Mouse (Mus musculus): ENCODE data around the gene Rpia. TPM values are rescaled to one million over a fixed set of nuclear protein-coding genes. Genes with fewer than 3 reads are reported as not detected.

Rpia gene
- polyA plus RNA-seq, 1 experiment from 2014 or later, result 2.6 TPM

GRCm38 (mm10) chr6:70773769-70774168 lies 18.3 kb downstream of the Rpia start:
- 89% methylated on average over 5 of the region's 5 CpGs for WGBS
- Histone ChIP-seq H3K27ac (ENCODE audit: low read length) (no peak overlapping the region), H3K9ac (ENCODE audit: low read depth, low read length) (no peak overlapping the region), H3K4me1 (ENCODE audit: control insufficient read depth, insufficient read depth, low read length) (no peaks in the 10 kb centered on the region), H3K4me3 (ENCODE audit: low read depth, low read length) (no peak overlapping the region), H3K9me3 (replicated peaks; ENCODE audit: control insufficient read depth, low read length, poor library complexity, severe bottlenecking) (no peaks in the 10 kb centered on the region), H3K4me2 (ENCODE audit: low read length) (no peak overlapping the region), H3K27me3 (ENCODE audit: control insufficient read depth, insufficient read depth, low read depth, low read length) (no peaks in the 10 kb centered on the region), H3K36me3 (ENCODE audit: control insufficient read depth, insufficient read depth, low read length) (peaks cover 27% of the 10 kb centered on the region)
- ATAC-seq, result no peak

GRCm38 (mm10) chr6:70768769-70769168 lies 23.3 kb downstream of the Rpia start:
- Histone ChIP-seq H3K9me3 (replicated peaks; ENCODE audit: control insufficient read depth, low read length, poor library complexity, severe bottlenecking) (no peaks in the 10 kb centered on the region), H3K36me3 (ENCODE audit: control insufficient read depth, insufficient read depth, low read length) (peaks cover 26% of the 10 kb centered on the region), H3K27me3 (ENCODE audit: control insufficient read depth, insufficient read depth, low read depth, low read length) (no peaks in the 10 kb centered on the region), H3K27ac (ENCODE audit: low read length) (no peak overlapping the region), H3K9ac (ENCODE audit: low read depth, low read length) (no peak overlapping the region), H3K4me2 (ENCODE audit: low read length) (no peak overlapping the region), H3K4me1 (ENCODE audit: control insufficient read depth, insufficient read depth, low read length) (no peaks in the 10 kb centered on the region), H3K4me3 (ENCODE audit: low read depth, low read length) (no peak overlapping the region)
- WGBS, result 30% methylated on average over 6 of the region's 6 CpGs
- peak; percentile 80; the same call in 1 of the 2 replicates for ATAC-seq

GRCm38 (mm10) chr6:70765076-70765475 lies 27.0 kb downstream of the Rpia start:
- 95% methylated on average over 8 of the region's 8 CpGs for WGBS
- Histone ChIP-seq H3K4me3 (ENCODE audit: low read depth, low read length) (no peak overlapping the region), H3K27me3 (ENCODE audit: control insufficient read depth, insufficient read depth, low read depth, low read length) (no peaks in the 10 kb centered on the region)

GRCm38 (mm10) chr6:70764551-70764950 lies 27.5 kb downstream of the Rpia start:
- Histone ChIP-seq H3K9me3 (replicated peaks; ENCODE audit: control insufficient read depth, low read length, poor library complexity, severe bottlenecking) (no peaks in the 10 kb centered on the region), H3K4me2 (ENCODE audit: low read length) (no peak overlapping the region), H3K9ac (ENCODE audit: low read depth, low read length) (no peak overlapping the region), H3K36me3 (ENCODE audit: control insufficient read depth, insufficient read depth, low read length) (peaks cover 13% of the 10 kb centered on the region), H3K27ac (ENCODE audit: low read length) (no peak overlapping the region), H3K4me1 (ENCODE audit: control insufficient read depth, insufficient read depth, low read length) (no peaks in the 10 kb centered on the region), H3K27me3 (ENCODE audit: control insufficient read depth, insufficient read depth, low read depth, low read length) (no peaks in the 10 kb centered on the region), H3K4me3 (ENCODE audit: low read depth, low read length) (no peak overlapping the region)
- WGBS, result 92% methylated on average over 5 of the region's 5 CpGs
- ATAC-seq, result no peak

More at GRCm38 (mm10) chr6:70765076-70765475, 27.0 kb downstream of the Rpia start:
- no peak for ATAC-seq
- Histone ChIP-seq H3K4me2 (ENCODE audit: low read length) (no peak overlapping the region), H3K9ac (ENCODE audit: low read depth, low read length) (no peak overlapping the region), H3K36me3 (ENCODE audit: control insufficient read depth, insufficient read depth, low read length) (peaks cover 13% of the 10 kb centered on the region), H3K9me3 (replicated peaks; ENCODE audit: control insufficient read depth, low read length, poor library complexity, severe bottlenecking) (no peaks in the 10 kb centered on the region), H3K4me1 (ENCODE audit: control insufficient read depth, insufficient read depth, low read length) (no peaks in the 10 kb centered on the region), H3K27ac (ENCODE audit: low read length) (no peak overlapping the region)

GRCm38 (mm10) chr6:70763881-70764280 lies 28.2 kb downstream of the Rpia start:
- ATAC-seq, result no peak
- WGBS, result 98% methylated on average over 4 of the region's 4 CpGs
- no peaks in the 10 kb centered on the region for H3K27me3 ChIP-seq (ENCODE audit: control insufficient read depth, insufficient read depth, low read depth, low read length)

GRCm38 (mm10) chr6:70762659-70763058 lies 29.4 kb downstream of the Rpia start:
- H3K4me2 ChIP-seq (ENCODE audit: low read length), result no peak overlapping the region
- no peak overlapping the region for H3K27ac ChIP-seq (ENCODE audit: low read length)
- H3K4me1 ChIP-seq (ENCODE audit: control insufficient read depth, insufficient read depth, low read length), result no peaks in the 10 kb centered on the region
- H3K36me3 ChIP-seq (ENCODE audit: control insufficient read depth, insufficient read depth, low read length), result peaks cover 10% of the 10 kb centered on the region
- no peak for ATAC-seq
- H3K9ac ChIP-seq (ENCODE audit: low read depth, low read length), result no peak overlapping the region
- H3K4me3 ChIP-seq (ENCODE audit: low read depth, low read length), result no peak overlapping the region
- H3K9me3 ChIP-seq (replicated peaks; ENCODE audit: control insufficient read depth, low read length, poor library complexity, severe bottlenecking), result no peaks in the 10 kb centered on the region
- no peaks in the 10 kb centered on the region for H3K27me3 ChIP-seq (ENCODE audit: control insufficient read depth, insufficient read depth, low read depth, low read length)
- WGBS, result 87% methylated on average over 6 of the region's 6 CpGs

More at GRCm38 (mm10) chr6:70763881-70764280, 28.2 kb downstream of the Rpia start:
- H3K4me3 ChIP-seq (ENCODE audit: low read depth, low read length), result no peak overlapping the region
- peaks cover 13% of the 10 kb centered on the region for H3K36me3 ChIP-seq (ENCODE audit: control insufficient read depth, insufficient read depth, low read length)
- H3K9ac ChIP-seq (ENCODE audit: low read depth, low read length), result no peak overlapping the region
- H3K4me1 ChIP-seq (ENCODE audit: control insufficient read depth, insufficient read depth, low read length), result no peaks in the 10 kb centered on the region
- H3K4me2 ChIP-seq (ENCODE audit: low read length), result no peak overlapping the region
- no peaks in the 10 kb centered on the region for H3K9me3 ChIP-seq (replicated peaks; ENCODE audit: control insufficient read depth, low read length, poor library complexity, severe bottlenecking)
- H3K27ac ChIP-seq (ENCODE audit: low read length), result no peak overlapping the region

GRCm38 (mm10) chr6:70760951-70761350 lies 31.1 kb downstream of the Rpia start:
- H3K27ac ChIP-seq (ENCODE audit: low read length), result no peak overlapping the region
- no peaks in the 10 kb centered on the region for H3K27me3 ChIP-seq (ENCODE audit: control insufficient read depth, insufficient read depth, low read depth, low read length)
- H3K9me3 ChIP-seq (replicated peaks; ENCODE audit: control insufficient read depth, low read length, poor library complexity, severe bottlenecking), result no peaks in the 10 kb centered on the region
- no peaks in the 10 kb centered on the region for H3K4me1 ChIP-seq (ENCODE audit: control insufficient read depth, insufficient read depth, low read length)
- no peak overlapping the region for H3K4me3 ChIP-seq (ENCODE audit: low read depth, low read length)
- H3K9ac ChIP-seq (ENCODE audit: low read depth, low read length), result no peak overlapping the region
- no peak for ATAC-seq
- H3K36me3 ChIP-seq (ENCODE audit: control insufficient read depth, insufficient read depth, low read length), result peaks cover 4% of the 10 kb centered on the region; the same call in 1 of the 2 replicates
- WGBS, result 83% methylated on average over 4 of the region's 4 CpGs
- no peak overlapping the region for H3K4me2 ChIP-seq (ENCODE audit: low read length)

GRCm38 (mm10) chr6:70754833-70755232 lies 37.2 kb downstream of the Rpia start:
- no peak overlapping the region for H3K9ac ChIP-seq (ENCODE audit: low read depth, low read length)
- no peaks in the 10 kb centered on the region for H3K9me3 ChIP-seq (replicated peaks; ENCODE audit: control insufficient read depth, low read length, poor library complexity, severe bottlenecking)
- no peaks in the 10 kb centered on the region for H3K27me3 ChIP-seq (ENCODE audit: control insufficient read depth, insufficient read depth, low read depth, low read length)
- 88% methylated on average over 10 of the region's 10 CpGs for WGBS
- no peak overlapping the region for H3K4me2 ChIP-seq (ENCODE audit: low read length)
- no peak overlapping the region for H3K4me3 ChIP-seq (ENCODE audit: low read depth, low read length)
- no peak for ATAC-seq
- no peaks in the 10 kb centered on the region for H3K4me1 ChIP-seq (ENCODE audit: control insufficient read depth, insufficient read depth, low read length)
- no peaks in the 10 kb centered on the region for H3K36me3 ChIP-seq (ENCODE audit: control insufficient read depth, insufficient read depth, low read length)
- no peak overlapping the region for H3K27ac ChIP-seq (ENCODE audit: low read length)

- Histone ChIP-seq H3K4me1 (ENCODE audit: control insufficient read depth, insufficient read depth, low read length) (no peaks in the 10 kb centered on the region), H3K4me2 (ENCODE audit: low read length) (no peak overlapping the region), H3K4me3 (ENCODE audit: low read depth, low read length) (no peak overlapping the region), H3K36me3 (ENCODE audit: control insufficient read depth, insufficient read depth, low read length) (no peaks in the 10 kb centered on the region), H3K9ac (ENCODE audit: low read depth, low read length) (no peak overlapping the region), H3K27me3 (ENCODE audit: control insufficient read depth, insufficient read depth, low read depth, low read length) (no peaks in the 10 kb centered on the region), H3K9me3 (replicated peaks; ENCODE audit: control insufficient read depth, low read length, poor library complexity, severe bottlenecking) (no peaks in the 10 kb centered on the region), H3K27ac (ENCODE audit: low read length) (no peak overlapping the region)
- ATAC-seq, result no peak
- 58% methylated on average over 8 of the region's 8 CpGs for WGBS
These were observed 39.7 kb downstream of the Rpia start for GRCm38 (mm10) chr6:70752351-70752750.

All from midbrain, embryonic 16.5 days (tissue).